In genomic region chr16:78595821-78596220, GRCm38 (mm10) we compare ENCODE assay signal across 25 mouse cellular contexts. TPM values are rescaled to one million over a fixed set of nuclear protein-coding genes. Genes with fewer than 3 reads are reported as not detected.
DNase-seq lines count a peak whose midpoint lies in the region; ATAC-seq and TF ChIP-seq lines count a peak whose summit lies in the region.
"Had no signal": no experiment of that assay in that cellular context is flagged by ENCODE, and none has a peak within 500 bp of the region (broad histone marks: within the 10 kb centered on the region; RNA-seq: fewer than 3 reads in every experiment).

No protein-coding gene starts in this region.

- no peak for DNase-seq in gastrocnemius, adult 2 months
- no peak for DNase-seq in gastrocnemius, postnatal 14 days
- DNase-seq in thymus, postnatal 10 days (ENCODE audit: low spot score in 2 of 2) = peak; percentile 42 to 44
- DNase-seq in left cerebral cortex, postnatal 25 days (ENCODE audit: low spot score in 2 of 2) = no peak
- DNase-seq: adrenal gland, adult 8-10 months; cerebellum, adult 8-10 months; cerebellum, postnatal 25 days; kidney, adult 8-10 months; kidney, postnatal 10 days; right cerebral cortex, postnatal 4 days had no signal

- no peak for TF ChIP-seq CTCF in gastrocnemius, adult 2 months (IDR thresholded peaks at IDR 0.05)

- intact Hi-C loops in gastrocnemius, adult 2 months (cut with DNase I) = no loop called here
- intact Hi-C loops in gastrocnemius, postnatal 14 days (cut with DNase I; ENCODE audit: low total_unique reads) = no loop called here
- intact Hi-C loops in left cerebral cortex, postnatal 25 days (cut with DNase I) = no loop called here

- no peaks in the 10 kb centered on the region for H3K9me3 ChIP-seq in hindbrain, embryonic 13.5 days
- H3K9me3 ChIP-seq: embryonic facial prominence, embryonic 13.5 days; forebrain, embryonic 10.5 days; forebrain, embryonic 15.5 days; heart, embryonic 15.5 days; intestine, embryonic 15.5 days; limb, embryonic 13.5 days; lung, embryonic 15.5 days; midbrain, embryonic 10.5 days; midbrain, embryonic 15.5 days had no signal

- H3K36me3 ChIP-seq in hindbrain, embryonic 13.5 days = no peaks in the 10 kb centered on the region
- H3K36me3 ChIP-seq: embryonic facial prominence, embryonic 13.5 days; forebrain, embryonic 10.5 days; forebrain, embryonic 15.5 days; heart, embryonic 15.5 days; intestine, embryonic 15.5 days; limb, embryonic 13.5 days; lung, embryonic 15.5 days; midbrain, embryonic 10.5 days; midbrain, embryonic 15.5 days had no signal

- ATAC-seq in granulocyte monocyte progenitor cell, adult 5-6 weeks (replicated peaks; ENCODE audit: poor library complexity, severe bottlenecking) = no peak
- no peak for ATAC-seq in hindbrain, embryonic 13.5 days (ENCODE audit: low FRiP score)
- ATAC-seq: forebrain, embryonic 15.5 days; hindbrain, postnatal 0 days; intestine, embryonic 15.5 days; midbrain, embryonic 15.5 days had no signal

- no peaks in the 10 kb centered on the region for H3K27me3 ChIP-seq in hindbrain, embryonic 13.5 days
- H3K27me3 ChIP-seq: CH12.LX; embryonic facial prominence, embryonic 13.5 days; forebrain, embryonic 15.5 days; heart, embryonic 15.5 days; intestine, embryonic 15.5 days; limb, embryonic 13.5 days; lung, embryonic 15.5 days; midbrain, embryonic 15.5 days had no signal

- H3K9ac ChIP-seq in hindbrain, embryonic 13.5 days = no peak overlapping the region
- H3K9ac ChIP-seq: embryonic facial prominence, embryonic 13.5 days; forebrain, embryonic 15.5 days; heart, embryonic 15.5 days; intestine, embryonic 15.5 days; limb, embryonic 13.5 days; lung, embryonic 15.5 days; midbrain, embryonic 15.5 days had no signal

- 94% methylated on average over 7 of the region's 7 CpGs for WGBS in hindbrain, embryonic 13.5 days

- no peak overlapping the region for H3K4me2 ChIP-seq in hindbrain, embryonic 13.5 days
- H3K4me2 ChIP-seq: embryonic facial prominence, embryonic 13.5 days; forebrain, embryonic 15.5 days; heart, embryonic 15.5 days; intestine, embryonic 15.5 days; limb, embryonic 13.5 days; liver, embryonic 11.5 days; lung, embryonic 15.5 days; midbrain, embryonic 15.5 days had no signal

- H3K4me3 ChIP-seq in gastrocnemius, adult 2 months = no peak overlapping the region
- H3K4me3 ChIP-seq in brown adipose tissue, adult 24 weeks (ENCODE audit: insufficient read depth, low read depth, low read length) = no peak overlapping the region
- H3K4me3 ChIP-seq in hindbrain, embryonic 13.5 days = no peak overlapping the region
- H3K4me3 ChIP-seq: embryonic facial prominence, embryonic 13.5 days; forebrain, embryonic 10.5 days; forebrain, embryonic 15.5 days; heart, embryonic 15.5 days; intestine, embryonic 15.5 days; limb, embryonic 13.5 days; lung, embryonic 15.5 days; midbrain, embryonic 10.5 days; midbrain, embryonic 15.5 days had no signal

- H3K4me1 ChIP-seq in brown adipose tissue, adult 24 weeks (ENCODE audit: control insufficient read depth, insufficient read depth, insufficient read length, low read length) = peaks cover 5% of the 10 kb centered on the region
- no peaks in the 10 kb centered on the region for H3K4me1 ChIP-seq in hindbrain, embryonic 13.5 days (replicated peaks)
- H3K4me1 ChIP-seq: forebrain, embryonic 10.5 days; forebrain, embryonic 15.5 days; heart, embryonic 15.5 days; intestine, embryonic 15.5 days; limb, embryonic 13.5 days; lung, embryonic 15.5 days; midbrain, embryonic 10.5 days; midbrain, embryonic 15.5 days had no signal

- H3K27ac ChIP-seq in gastrocnemius, adult 2 months = peak overlapping the region; percentile 62; the same call in 1 of the 2 replicates
- peak overlapping the region; percentile 72; the same call in 1 of the 2 replicates for H3K27ac ChIP-seq in brown adipose tissue, adult 24 weeks (replicated peaks; ENCODE audit: low read depth, low read length)
- H3K27ac ChIP-seq in hindbrain, embryonic 13.5 days = no peak overlapping the region
- H3K27ac ChIP-seq: embryonic facial prominence, embryonic 13.5 days; forebrain, embryonic 10.5 days; forebrain, embryonic 15.5 days; heart, embryonic 15.5 days; hindbrain, postnatal 0 days; intestine, embryonic 15.5 days; limb, embryonic 13.5 days; lung, embryonic 15.5 days; midbrain, embryonic 10.5 days; midbrain, embryonic 15.5 days had no signal

RNA-seq across cellular contexts. Expression of gene D16Ertd472e, which starts 19.3 kb away (rescaled TPM):
- 1 to 10 TPM; 3.5 TPM for total RNA-seq in gastrocnemius, adult 2 months (2021)
- total RNA-seq in gastrocnemius, postnatal 14 days (2021) = 1 to 10 TPM; 4.6 to 4.8 TPM
- 7.2 and 9.4 TPM in 2 replicates for polyA plus RNA-seq in brown adipose tissue, adult 24 weeks (2012; ENCODE audit: insufficient read depth, insufficient read length, missing spikeins)
- total RNA-seq in granulocyte monocyte progenitor cell, adult 5-6 weeks (2014; fragmentation: Nextera tagmentation) = 26.8 and 52.8 TPM in 2 replicates
- 53.9 and 58.5 TPM in 2 replicates for total RNA-seq in granulocyte monocyte progenitor cell, adult 5-6 weeks (2017)
- 1 to 10 TPM; 7.0 to 7.6 TPM for total RNA-seq in left cerebral cortex, postnatal 25 days (2021)
- polyA plus RNA-seq in hindbrain, embryonic 13.5 days (2015; fragmentation: Nextera tagmentation; extraction: Ambion mirVana) = 8.0 and 9.6 TPM in 2 replicates

Comparison
In these comparisons a context has a peak if more than half of its experiments do, and no peak if none do; other contexts are left out.
1. DNase-seq: peak in thymus, postnatal 10 days (2 of 2); none in gastrocnemius, adult 2 months (single experiment), gastrocnemius, postnatal 14 days (single experiment) and left cerebral cortex, postnatal 25 days (0 of 2).